ENCODE assay signal across 10 mouse cellular contexts in genomic region chr12:33020011-33020410, GRCm38 (mm10).
DNase-seq lines count a peak whose midpoint lies in the region; ATAC-seq lines count a peak whose summit lies in the region.
"Had no signal": no experiment of that assay in that cellular context is flagged by ENCODE, and none has a peak within 500 bp of the region (broad histone marks: within the 10 kb centered on the region; RNA-seq: fewer than 3 reads in every experiment).

No protein-coding gene starts in this region.

- H3K4me3 ChIP-seq in hindbrain, embryonic 10.5 days, result no peak overlapping the region
- H3K4me3 ChIP-seq: forebrain, embryonic 13.5 days; hindbrain, embryonic 13.5 days had no signal

- WGBS in hindbrain, embryonic 10.5 days, result 90% methylated on average over 6 of the region's 6 CpGs

- peak; percentile 11 for DNase-seq in kidney, postnatal 14 days
- no peak for DNase-seq in kidney, adult 8-10 months
- DNase-seq in adrenal gland, postnatal 14 days, result peak; percentile 81
- DNase-seq in heart, postnatal 25 days (ENCODE audit: low spot score), result peak; percentile 14
- DNase-seq in urinary bladder, adult 2 months (ENCODE audit: low spot score), result peak; percentile 56
- no peak for DNase-seq in hindbrain, embryonic 10.5 days (ENCODE audit: low spot score)
- DNase-seq in frontal cortex, adult 2 months (ENCODE audit: extremely low spot score in 1 of 2, low spot score in 1 of 2), result no peak

- intact Hi-C loops in heart, postnatal 25 days (cut with DNase I), result no loop called here

- H3K27ac ChIP-seq in hindbrain, embryonic 10.5 days, result no peak overlapping the region
- H3K27ac ChIP-seq: forebrain, embryonic 13.5 days; hindbrain, embryonic 13.5 days had no signal

- H3K27me3 ChIP-seq in hindbrain, embryonic 10.5 days (ENCODE audit: insufficient read depth, poor library complexity, severe bottlenecking), result no peaks in the 10 kb centered on the region

- H3K36me3 ChIP-seq in hindbrain, embryonic 10.5 days, result no peaks in the 10 kb centered on the region
- H3K36me3 ChIP-seq: hindbrain, embryonic 13.5 days had no signal

- H3K9me3 ChIP-seq in hindbrain, embryonic 10.5 days, result 0 out of 2 replicates have a peak, but pooled peaks cover 4% of the 10 kb centered on the region
- H3K9me3 ChIP-seq: hindbrain, embryonic 13.5 days had no signal

- no peaks in the 10 kb centered on the region for H3K4me1 ChIP-seq in hindbrain, embryonic 10.5 days (replicated peaks)

- ATAC-seq in megakaryocyte progenitor cell, adult 5-6 weeks (replicated peaks; ENCODE audit: poor library complexity), result no peak
- ATAC-seq: forebrain, embryonic 13.5 days had no signal

Comparison
In these comparisons a context has a peak if more than half of its experiments do, and no peak if none do; other contexts are left out.
1. DNase-seq: peak in kidney, postnatal 14 days (single experiment), adrenal gland, postnatal 14 days (single experiment), heart, postnatal 25 days (single experiment) and urinary bladder, adult 2 months (single experiment); none in kidney, adult 8-10 months (0 of 2), hindbrain, embryonic 10.5 days (single experiment) and frontal cortex, adult 2 months (0 of 2).